Mouse (Mus musculus): ENCODE results near the gene Zfyve26. TPM values are rescaled to one million over a fixed set of nuclear protein-coding genes. Genes with fewer than 3 reads are reported as not detected.

Gene Zfyve26
- total RNA-seq, 2 experiments from 2014 or later, result 26.4 to 30.8 TPM

Other genes with a start within 250 kb of the Zfyve26 start
- gene Pigh, start 206.7 kb downstream of the Zfyve26 start, total RNA-seq (2015; ENCODE audit: low replicate concordance), result 2.1 and 4.0 TPM in 2 replicates
- 1.7 and 4.6 TPM in 2 replicates for gene Pigh, start 206.7 kb downstream of the Zfyve26 start, total RNA-seq (2017; ENCODE audit: low replicate concordance)
- gene Arg2, start 165.5 kb downstream of the Zfyve26 start, total RNA-seq (2015; ENCODE audit: low replicate concordance), result 1.7 TPM in 1 of 2 replicates, not detected in the other
- gene Arg2, start 165.5 kb downstream of the Zfyve26 start, total RNA-seq (2017; ENCODE audit: low replicate concordance), result not detected in 2 replicates
- gene Vti1b, start 123.6 kb downstream of the Zfyve26 start, total RNA-seq (2015; ENCODE audit: low replicate concordance), result 7.1 and 13.7 TPM in 2 replicates
- gene Vti1b, start 123.6 kb downstream of the Zfyve26 start, total RNA-seq (2017; ENCODE audit: low replicate concordance), result 26.6 and 61.4 TPM in 2 replicates
- gene Rdh11, start 104.0 kb downstream of the Zfyve26 start, total RNA-seq (2015; ENCODE audit: low replicate concordance), result 15.5 TPM in 2 replicates
- gene Rdh11, start 104.0 kb downstream of the Zfyve26 start, total RNA-seq (2017; ENCODE audit: low replicate concordance), result 20.9 and 21.6 TPM in 2 replicates
- 0.84 and 4.7 TPM in 2 replicates for gene Rdh12, start 87.4 kb downstream of the Zfyve26 start, total RNA-seq (2015; ENCODE audit: low replicate concordance)
- gene Rdh12, start 87.4 kb downstream of the Zfyve26 start, total RNA-seq (2017; ENCODE audit: low replicate concordance), result 2.3 and 5.7 TPM in 2 replicates
- 5.8 and 12.6 TPM in 2 replicates for gene Rad51b, start 978 bp upstream of the Zfyve26 start, total RNA-seq (2015; ENCODE audit: low replicate concordance)
- gene Rad51b, start 978 bp upstream of the Zfyve26 start, total RNA-seq (2017; ENCODE audit: low replicate concordance), result 9.5 and 9.6 TPM in 2 replicates

All from erythroid progenitor cell, adult 5-6 weeks (primary cell).